Mouse (Mus musculus) liver, embryonic 13.5 days (tissue): ENCODE measurements at regions not wholly inside any gene's neighbourhood (a gene's known extent, or its start where the extent isn't known, plus 50 kb on each side); places are given as distances from the start of the nearest gene placed in this dataset.
"Not testable (repeated sequence)": the region's sequence is repeated elsewhere in the genome, so short reads cannot be mapped to it uniquely, and the experiment has no call there.

ENCODE experiments used
- ATAC-seq: fragments of 200-750 bp; cut with Nextera tagmentation; 2 replicates; pipeline ENCODE4 v1.8.0; 2017; ENCODE audit warnings: low read depth, mild to moderate bottlenecking, moderate number of reproducible peaks, moderate library complexity
- DNase-seq: peaks from one replicate; pipeline ENCODE4 v3.0.0; 2022
- H3K27ac ChIP-seq: fragments of 300-500 bp; sonication (generic); 2 replicates; pipeline ENCODE4 v1.5.1; 2015; ENCODE audit warnings: moderate library complexity, mild to moderate bottlenecking, inconsistent platforms
- H3K27me3 ChIP-seq: fragments of 300-500 bp; sonication (generic); 2 replicates; pipeline ENCODE4 v1.6.1; 2015; ENCODE audit warnings: mild to moderate bottlenecking, inconsistent platforms
- H3K36me3 ChIP-seq: fragments of 300-500 bp; sonication (generic); 2 replicates; pipeline ENCODE4 v1.6.1; 2015; ENCODE audit warnings: mild to moderate bottlenecking, inconsistent platforms
- H3K4me1 ChIP-seq: fragments of 300-500 bp; sonication (generic); replicated peaks from 2 replicates; pipeline ENCODE4 v1.6.1; 2015; ENCODE audit warnings: inconsistent platforms
- H3K4me2 ChIP-seq: fragments of 300-500 bp; sonication (generic); 2 replicates; pipeline ENCODE4 v1.6.1; 2015; ENCODE audit warnings: inconsistent platforms, mild to moderate bottlenecking, moderate library complexity
- H3K4me3 ChIP-seq: fragments of 300-500 bp; sonication (generic); replicated peaks from 2 replicates; pipeline ENCODE4 v1.5.1; 2015; ENCODE audit warnings: mild to moderate bottlenecking, inconsistent platforms
- H3K9ac ChIP-seq: fragments of 300-500 bp; sonication (generic); 2 replicates; pipeline ENCODE4 v1.6.1; 2015; ENCODE audit warnings: mild to moderate bottlenecking, inconsistent platforms
- H3K9me3 ChIP-seq: fragments of 300-500 bp; sonication (generic); replicated peaks from 2 replicates; pipeline ENCODE4 v1.6.1; 2016; ENCODE audit warnings: inconsistent platforms
- WGBS: fragments of 180-500 bp; shearing (Covaris S2); methylation state at CpG from one replicate; pipeline ENCODE4 v1.1.7; 2015; ENCODE audit not compliant: insufficient replicate concordance; 5-methylcytosine and 5-hydroxymethylcytosine counted together

GRCm38 (mm10) chr12:22951956-22952355 lies 828.1 kb downstream of the Gm10330 start:
- H3K9me3 ChIP-seq, H3K36me3 ChIP-seq, H3K4me2 ChIP-seq, ATAC-seq, H3K27ac ChIP-seq, H3K4me3 ChIP-seq, H3K27me3 ChIP-seq, DNase-seq, H3K4me1 ChIP-seq, H3K9ac ChIP-seq: not testable (repeated sequence)
- WGBS = 33% methylated on average over 3 of the region's 3 CpGs

GRCm38 (mm10) chr12:22906156-22906555 lies 873.9 kb downstream of the Gm10330 start:
- not testable (repeated sequence) for H3K9me3 ChIP-seq, H3K27me3 ChIP-seq, H3K4me1 ChIP-seq, DNase-seq, H3K36me3 ChIP-seq, H3K27ac ChIP-seq
- ATAC-seq = peak; percentile 59; the same call in 1 of the 2 replicates
- H3K9ac ChIP-seq = peak overlapping the region; percentile 26; the same call in 1 of the 2 replicates
- under 1% methylated on average over 46 of the region's 53 CpGs for WGBS
- peak overlapping the region; percentile 57 for H3K4me3 ChIP-seq
- peak overlapping the region; percentile 69 for H3K4me2 ChIP-seq
